Comparison of ENCODE assay signal across 13 mouse cellular contexts in genomic region chr8:70495771-70496062, GRCm38 (mm10). TPM values are rescaled to one million over a fixed set of nuclear protein-coding genes. Genes with fewer than 3 reads are reported as not detected.
DNase-seq lines count a peak whose midpoint lies in the region; ATAC-seq and TF ChIP-seq lines count a peak whose summit lies in the region.
"Had no signal": no experiment of that assay in that cellular context is flagged by ENCODE, and none has a peak within 500 bp of the region (broad histone marks: within the 10 kb centered on the region; RNA-seq: fewer than 3 reads in every experiment).

No protein-coding gene starts in this region.

- peak overlapping the region; percentile 18 for H3K4me3 ChIP-seq in heart, embryonic 11.5 days (ENCODE audit: low read depth, low read length)
- H3K4me3 ChIP-seq in stomach, embryonic 14.5 days (ENCODE audit: low read depth, low read length), result no peak overlapping the region
- H3K4me3 ChIP-seq in stomach, postnatal 0 days (ENCODE audit: low read depth, low read length), result no peak overlapping the region
- no peak overlapping the region for H3K4me3 ChIP-seq in hindbrain, postnatal 0 days (ENCODE audit: low read length)

- DNase-seq in heart, postnatal 14 days, result no peak
- DNase-seq in stomach, postnatal 0 days (ENCODE audit: low spot score), result no peak
- no peak for DNase-seq in hindbrain, postnatal 0 days (ENCODE audit: low spot score)
- DNase-seq in MN1 (ENCODE audit: low spot score), result no peak
- DNase-seq in left cerebral cortex, postnatal 36 days (ENCODE audit: low spot score in 2 of 2), result no peak
- DNase-seq in cerebellum, adult 8-10 months, result no peak
- DNase-seq: cerebellum, postnatal 25 days; layer of hippocampus, adult 9-11 months; lung, adult 18-20 months had no signal

- H3K27ac ChIP-seq in heart, embryonic 11.5 days (ENCODE audit: low read depth, low read length), result no peak overlapping the region
- H3K27ac ChIP-seq in stomach, embryonic 14.5 days (ENCODE audit: low read length), result no peak overlapping the region
- H3K27ac ChIP-seq in stomach, postnatal 0 days (replicated peaks), result no peak overlapping the region
- H3K27ac ChIP-seq in hindbrain, postnatal 0 days, result no peak overlapping the region

- no peak for TF ChIP-seq EP300 in stomach, postnatal 0 days (optimal IDR thresholded peaks at IDR 0.05)

- intact Hi-C loops in heart, postnatal 14 days (cut with DNase I), result no loop called here
- intact Hi-C loops in left cerebral cortex, postnatal 36 days (cut with DNase I), result no loop called here

- H3K4me2 ChIP-seq in heart, embryonic 11.5 days, result peak overlapping the region; percentile 19
- H3K4me2 ChIP-seq in stomach, embryonic 14.5 days (replicated peaks; ENCODE audit: low read depth, low read length), result 0 out of 2 replicates have a peak overlapping the region, but pooled peaks have one; percentile 16
- no peak overlapping the region for H3K4me2 ChIP-seq in stomach, postnatal 0 days (replicated peaks; ENCODE audit: low read depth)
- H3K4me2 ChIP-seq in hindbrain, postnatal 0 days (ENCODE audit: low read depth, low read length), result peak overlapping the region; percentile 22; the same call in 1 of the 2 replicates

- no peak for ATAC-seq in heart, embryonic 11.5 days (replicated peaks; ENCODE audit: insufficient number of reproducible peaks, low FRiP score, low TSS enrichment)
- no peak for ATAC-seq in stomach, embryonic 14.5 days (ENCODE audit: insufficient number of reproducible peaks, insufficient read depth, low FRiP score, low read depth)
- no peak for ATAC-seq in stomach, postnatal 0 days (ENCODE audit: low FRiP score, low TSS enrichment)
- ATAC-seq in hindbrain, postnatal 0 days, result no peak

- peaks cover 30% of the 10 kb centered on the region for H3K4me1 ChIP-seq in heart, embryonic 11.5 days (ENCODE audit: control insufficient read depth, insufficient read depth, low read length)
- peaks cover 13% of the 10 kb centered on the region; the same call in 1 of the 2 replicates for H3K4me1 ChIP-seq in stomach, embryonic 14.5 days (ENCODE audit: control insufficient read depth, insufficient read depth, low read length)
- no peaks in the 10 kb centered on the region for H3K4me1 ChIP-seq in stomach, postnatal 0 days (replicated peaks; ENCODE audit: control insufficient read depth, insufficient read depth)
- no peaks in the 10 kb centered on the region for H3K4me1 ChIP-seq in hindbrain, postnatal 0 days (ENCODE audit: insufficient read depth, low read length)

- H3K9ac ChIP-seq in heart, embryonic 11.5 days (ENCODE audit: low read depth, low read length), result 0 out of 2 replicates have a peak overlapping the region, but pooled peaks have one; percentile 43
- H3K9ac ChIP-seq in stomach, embryonic 14.5 days (replicated peaks; ENCODE audit: low read depth, low read length), result no peak overlapping the region
- H3K9ac ChIP-seq in stomach, postnatal 0 days (ENCODE audit: low read length), result no peak overlapping the region
- H3K9ac ChIP-seq in hindbrain, postnatal 0 days (replicated peaks; ENCODE audit: low read length), result no peak overlapping the region; the same call in 1 of the 2 replicates

- no peaks in the 10 kb centered on the region for H3K36me3 ChIP-seq in heart, embryonic 11.5 days (ENCODE audit: control insufficient read depth, insufficient read depth, low read length)
- H3K36me3 ChIP-seq in stomach, embryonic 14.5 days (ENCODE audit: control insufficient read depth, insufficient read depth, low read length), result no peaks in the 10 kb centered on the region
- H3K36me3 ChIP-seq in stomach, postnatal 0 days (ENCODE audit: control insufficient read depth, insufficient read depth, low read length), result no peaks in the 10 kb centered on the region
- H3K36me3 ChIP-seq in hindbrain, postnatal 0 days (ENCODE audit: insufficient read depth, low read length), result no peaks in the 10 kb centered on the region

- 8% methylated on average over 11 of the region's 12 CpGs for WGBS in heart, embryonic 11.5 days (ENCODE audit: insufficient replicate concordance)
- WGBS in stomach, embryonic 14.5 days, result 9% methylated on average over 12 of the region's 12 CpGs
- WGBS in stomach, postnatal 0 days, result 33% methylated on average over 12 of the region's 12 CpGs
- 8% methylated on average over 12 of the region's 12 CpGs for WGBS in hindbrain, postnatal 0 days

- no peak for TF ChIP-seq CTCF in stomach, postnatal 0 days (IDR thresholded peaks at IDR 0.05; ENCODE audit: low read depth)
- TF ChIP-seq CTCF in hindbrain, postnatal 0 days (IDR thresholded peaks at IDR 0.05; ENCODE audit: low read depth), result no peak

- peaks cover 96% of the 10 kb centered on the region for H3K27me3 ChIP-seq in heart, embryonic 11.5 days (ENCODE audit: control insufficient read depth, insufficient read depth, low read length)
- H3K27me3 ChIP-seq in stomach, embryonic 14.5 days (ENCODE audit: control insufficient read depth, insufficient read depth, low read length), result peaks cover 83% of the 10 kb centered on the region
- peaks cover 40% of the 10 kb centered on the region for H3K27me3 ChIP-seq in stomach, postnatal 0 days (ENCODE audit: control insufficient read depth, insufficient read depth, low read length)
- peaks cover 54% of the 10 kb centered on the region for H3K27me3 ChIP-seq in hindbrain, postnatal 0 days (ENCODE audit: insufficient read depth, low read length)

- no peaks in the 10 kb centered on the region for H3K9me3 ChIP-seq in heart, embryonic 11.5 days (replicated peaks; ENCODE audit: control insufficient read depth, low read length)
- no peaks in the 10 kb centered on the region for H3K9me3 ChIP-seq in stomach, embryonic 14.5 days (ENCODE audit: control insufficient read depth, low read depth, low read length)
- H3K9me3 ChIP-seq in stomach, postnatal 0 days (ENCODE audit: control insufficient read depth, low read length), result no peaks in the 10 kb centered on the region
- no peaks in the 10 kb centered on the region for H3K9me3 ChIP-seq in hindbrain, postnatal 0 days (ENCODE audit: low read length)

RNA-seq across cellular contexts. Expression of gene Crlf1, which starts 2.8 kb away (rescaled TPM):
- polyA plus RNA-seq in heart, embryonic 11.5 days (2014; fragmentation: Nextera tagmentation; extraction: Ambion mirVana), result 0.80 and 3.8 TPM in 2 replicates
- total RNA-seq in heart, postnatal 14 days (2021), result under 1 TPM; 0.22 to 0.29 TPM
- polyA plus RNA-seq in stomach, embryonic 14.5 days (2014; fragmentation: Nextera tagmentation; extraction: Ambion mirVana), result 1.6 and 1.8 TPM in 2 replicates
- 5.8 and 6.5 TPM in 2 replicates for polyA plus RNA-seq in stomach, postnatal 0 days (2015; fragmentation: Nextera tagmentation; extraction: Ambion mirVana)
- 6.5 and 26.7 TPM in 2 replicates for total RNA-seq in hindbrain, postnatal 0 days (2014; rRNA removed)
- polyA plus RNA-seq in hindbrain, postnatal 0 days (2015; fragmentation: Nextera tagmentation; extraction: Ambion mirVana), result 16.3 and 17.3 TPM in 2 replicates
- 1 to 10 TPM; 4.1 to 4.6 TPM for total RNA-seq in left cerebral cortex, postnatal 36 days (2021)
- total RNA-seq: neutrophil, adult 5-6 weeks had no signal

RNA-seq across cellular contexts. Expression of gene Tmem59l, which starts 8.6 kb away (rescaled TPM):
- polyA plus RNA-seq in heart, embryonic 11.5 days (2014; fragmentation: Nextera tagmentation; extraction: Ambion mirVana), result 0.44 and 0.86 TPM in 2 replicates
- not detected for total RNA-seq in heart, postnatal 14 days (2021)
- 4.8 and 6.4 TPM in 2 replicates for polyA plus RNA-seq in stomach, embryonic 14.5 days (2014; fragmentation: Nextera tagmentation; extraction: Ambion mirVana)
- 2.4 and 2.8 TPM in 2 replicates for polyA plus RNA-seq in stomach, postnatal 0 days (2015; fragmentation: Nextera tagmentation; extraction: Ambion mirVana)
- total RNA-seq in hindbrain, postnatal 0 days (2014; rRNA removed), result 196 and 198 TPM in 2 replicates
- 191 and 205 TPM in 2 replicates for polyA plus RNA-seq in hindbrain, postnatal 0 days (2015; fragmentation: Nextera tagmentation; extraction: Ambion mirVana)
- 100 to 1,000 TPM; 279 to 317 TPM for total RNA-seq in left cerebral cortex, postnatal 36 days (2021)
- total RNA-seq: CH12.LX; neutrophil, adult 5-6 weeks had no signal

RNA-seq across cellular contexts. Expression of gene Rex1bd, which starts 10.8 kb away (rescaled TPM):
- 109 and 124 TPM in 2 replicates for polyA plus RNA-seq in heart, embryonic 11.5 days (2014; fragmentation: Nextera tagmentation; extraction: Ambion mirVana)
- 100 to 1,000 TPM; 105 TPM for total RNA-seq in heart, postnatal 14 days (2021)
- 132 and 149 TPM in 2 replicates for polyA plus RNA-seq in stomach, embryonic 14.5 days (2014; fragmentation: Nextera tagmentation; extraction: Ambion mirVana)
- 119 and 122 TPM in 2 replicates for polyA plus RNA-seq in stomach, postnatal 0 days (2015; fragmentation: Nextera tagmentation; extraction: Ambion mirVana)
- total RNA-seq in hindbrain, postnatal 0 days (2014; rRNA removed), result 140 TPM in 2 replicates
- 188 and 190 TPM in 2 replicates for polyA plus RNA-seq in hindbrain, postnatal 0 days (2015; fragmentation: Nextera tagmentation; extraction: Ambion mirVana)
- 100 to 1,000 TPM; 106 to 108 TPM for total RNA-seq in left cerebral cortex, postnatal 36 days (2021)

RNA-seq across cellular contexts. Expression of gene Uba52, which starts 14.9 kb away (rescaled TPM):
- 798 and 827 TPM in 2 replicates for polyA plus RNA-seq in heart, embryonic 11.5 days (2014; fragmentation: Nextera tagmentation; extraction: Ambion mirVana)
- total RNA-seq in heart, postnatal 14 days (2021), result 1,000 to 10,000 TPM; 1,458 to 1,541 TPM
- 1,056 and 1,119 TPM in 2 replicates for polyA plus RNA-seq in stomach, embryonic 14.5 days (2014; fragmentation: Nextera tagmentation; extraction: Ambion mirVana)
- 951 and 966 TPM in 2 replicates for polyA plus RNA-seq in stomach, postnatal 0 days (2015; fragmentation: Nextera tagmentation; extraction: Ambion mirVana)
- total RNA-seq in hindbrain, postnatal 0 days (2014; rRNA removed), result 510 and 535 TPM in 2 replicates
- 717 and 784 TPM in 2 replicates for polyA plus RNA-seq in hindbrain, postnatal 0 days (2015; fragmentation: Nextera tagmentation; extraction: Ambion mirVana)
- total RNA-seq in left cerebral cortex, postnatal 36 days (2021), result 100 to 1,000 TPM; 828 to 997 TPM

RNA-seq across cellular contexts. Expression of gene Klhl26, which starts 18.9 kb away (rescaled TPM):
- 9.2 and 10.1 TPM in 2 replicates for polyA plus RNA-seq in heart, embryonic 11.5 days (2014; fragmentation: Nextera tagmentation; extraction: Ambion mirVana)
- 1 to 10 TPM; 5.5 to 6.9 TPM for total RNA-seq in heart, postnatal 14 days (2021)
- polyA plus RNA-seq in stomach, embryonic 14.5 days (2014; fragmentation: Nextera tagmentation; extraction: Ambion mirVana), result 20.9 and 22.1 TPM in 2 replicates
- polyA plus RNA-seq in stomach, postnatal 0 days (2015; fragmentation: Nextera tagmentation; extraction: Ambion mirVana), result 10.4 and 12.4 TPM in 2 replicates
- 61.8 and 65.4 TPM in 2 replicates for total RNA-seq in hindbrain, postnatal 0 days (2014; rRNA removed)
- 33.6 and 35.8 TPM in 2 replicates for polyA plus RNA-seq in hindbrain, postnatal 0 days (2015; fragmentation: Nextera tagmentation; extraction: Ambion mirVana)
- total RNA-seq in left cerebral cortex, postnatal 36 days (2021), result 10 to 100 TPM; 43.6 to 44.6 TPM

Comparison
In these comparisons a context has a peak if more than half of its experiments do, and no peak if none do; other contexts are left out.
1. RNA of gene Tmem59l, which starts 8.6 kb away (polyA plus RNA-seq): 191 to 205 TPM in hindbrain, postnatal 0 days; 4.8 to 6.4 TPM in stomach, embryonic 14.5 days, 2.4 to 2.8 TPM in stomach, postnatal 0 days and 0.44 to 0.86 TPM in heart, embryonic 11.5 days; every median in the first group is over 10 times any median in the second.